Mouse (Mus musculus) olfactory bulb, adult 2 months (tissue): ENCODE results near the gene Eps8l1. TPM values are rescaled to one million over a fixed set of nuclear protein-coding genes. Genes with fewer than 3 reads are reported as not detected.
"Not testable (repeated sequence)": the region's sequence is repeated elsewhere in the genome, so short reads cannot be mapped to it uniquely, and the experiment has no call there.

Experiments used
- H3K27ac ChIP-seq: fragments of 200-500 bp; 2 replicates; pipeline ENCODE4 v1.5.1; 2012; ENCODE audit warnings: low read depth, low read length; ENCODE audit not compliant: insufficient read depth
- H3K4me1 ChIP-seq: fragments of 200-500 bp; 2 replicates; pipeline ENCODE4 v1.6.1; 2012; ENCODE audit warnings: low read length; ENCODE audit not compliant: control insufficient read depth, insufficient read depth
- H3K4me3 ChIP-seq: fragments of 200-500 bp; 2 replicates; pipeline ENCODE4 v1.5.1; 2012; ENCODE audit warnings: mild to moderate bottlenecking, low read depth, low read length, moderate library complexity; ENCODE audit not compliant: insufficient read depth
- CTCF ChIP-seq: fragments of 200-500 bp; IDR thresholded peaks from 2 replicates; pipeline ENCODE4 v1.5.1; 2012; ENCODE audit warnings: low read depth, mild to moderate bottlenecking, low read length, moderate library complexity; ENCODE audit not compliant: insufficient read depth
- POLR2A ChIP-seq: fragments of 200-500 bp; IDR thresholded peaks from 2 replicates; pipeline ENCODE4 v1.6.1; 2012; ENCODE audit warnings: mild to moderate bottlenecking, low read depth, low read length, moderate library complexity; ENCODE audit not compliant: insufficient read depth
- WGBS: fragments of 180-500 bp; shearing (Covaris S2); methylation state at CpG from one replicate; pipeline ENCODE4 v1.1.7; 2018; 5-methylcytosine and 5-hydroxymethylcytosine counted together
- polyA plus RNA-seq: library from polyadenylated mRNA; stranded (reverse); fragments of >200 nt; gene quantifications from 2 replicates; pipeline ENCODE4 v1.2.4, GENCODE M21; 2012; ENCODE audit warnings: low replicate concordance; ENCODE audit not compliant: missing spikeins, insufficient read depth, insufficient read length

Eps8l1 gene
- polyA plus RNA-seq, 1 experiment, result not detected

GRCm38 (mm10) chr7:4513829-4514712 is 53.6 kb downstream of the Eps8l1 start:
- no peak overlapping the region for H3K4me3 ChIP-seq
- peaks cover 11% of the 10 kb centered on the region for H3K4me1 ChIP-seq
- WGBS, result 61% methylated on average over 6 of the region's 6 CpGs
- no peak for TF ChIP-seq POLR2A
- no peak for TF ChIP-seq CTCF
- H3K27ac ChIP-seq, result no peak overlapping the region

- TF ChIP-seq POLR2A (no peak), CTCF (no peak)
- Histone ChIP-seq H3K27ac (no peak overlapping the region), H3K4me3 (no peak overlapping the region), H3K4me1 (peaks cover 13% of the 10 kb centered on the region)
- 67% methylated on average over 6 of the region's 6 CpGs for WGBS
Observed at GRCm38 (mm10) chr7:4515853-4516252, 55.4 kb downstream of the Eps8l1 start.

- Histone ChIP-seq H3K27ac (no peak within 1 kb of the TSS), H3K4me1 (peaks cover 17% of the 10 kb centered on the region), H3K4me3 (no peak within 1 kb of the TSS)
- TF ChIP-seq POLR2A, result no peak
- TF ChIP-seq CTCF, result no peak
- WGBS, result 39% methylated on average over 4 of the region's 4 CpGs
Observed at GRCm38 (mm10) chr7:4516332-4517050, 56.0 kb downstream of the Eps8l1 start, which contains the start of gene Tnnt1. Tnnt1 (minus strand) TSS chr7:4516382.

DNA sequence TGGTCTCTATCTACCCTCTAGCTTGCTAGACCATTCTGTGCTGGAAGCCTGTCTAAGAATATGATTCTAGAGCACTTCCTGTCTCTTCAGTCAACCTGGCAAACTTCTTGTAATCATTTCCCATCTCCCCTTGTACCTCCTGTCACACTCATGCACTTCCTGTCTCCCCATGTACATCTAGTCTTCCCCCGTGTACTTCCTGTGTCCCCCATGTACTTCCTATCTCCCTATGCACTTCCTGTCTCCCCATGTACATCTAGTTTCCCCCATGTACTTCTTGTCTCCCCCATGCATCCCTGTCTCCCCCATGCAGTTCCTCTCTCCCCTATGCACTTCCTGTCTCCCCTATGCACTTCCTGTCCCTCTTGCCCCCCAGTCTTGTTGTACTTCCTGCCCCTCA is 58.0 kb downstream of the Eps8l1 start:
- no peak overlapping the region for H3K27ac ChIP-seq
- 74% methylated on average over 1 of the region's 1 CpGs for WGBS
- H3K4me3 ChIP-seq, result no peak overlapping the region
- TF ChIP-seq CTCF, result no peak
- peaks cover 19% of the 10 kb centered on the region for H3K4me1 ChIP-seq

GRCm38 (mm10) chr7:4521231-4522003 is 60.9 kb downstream of the Eps8l1 start:
- 0 out of 2 replicates have a peak overlapping the region, but pooled peaks have one; percentile 10 for H3K4me3 ChIP-seq
- 44% methylated on average over 32 of the region's 32 CpGs for WGBS
- H3K27ac ChIP-seq, result no peak overlapping the region
- TF ChIP-seq POLR2A (no peak), CTCF (no peak)
- H3K4me1 ChIP-seq, result peaks cover 11% of the 10 kb centered on the region

GRCm38 (mm10) chr7:4522292-4522691 is 61.8 kb downstream of the Eps8l1 start:
- Histone ChIP-seq H3K4me3 (no peak overlapping the region), H3K27ac (no peak overlapping the region), H3K4me1 (peaks cover 13% of the 10 kb centered on the region)
- no peak for TF ChIP-seq POLR2A
- no peak for TF ChIP-seq CTCF
- WGBS, result 83% methylated on average over 6 of the region's 6 CpGs

DNA sequence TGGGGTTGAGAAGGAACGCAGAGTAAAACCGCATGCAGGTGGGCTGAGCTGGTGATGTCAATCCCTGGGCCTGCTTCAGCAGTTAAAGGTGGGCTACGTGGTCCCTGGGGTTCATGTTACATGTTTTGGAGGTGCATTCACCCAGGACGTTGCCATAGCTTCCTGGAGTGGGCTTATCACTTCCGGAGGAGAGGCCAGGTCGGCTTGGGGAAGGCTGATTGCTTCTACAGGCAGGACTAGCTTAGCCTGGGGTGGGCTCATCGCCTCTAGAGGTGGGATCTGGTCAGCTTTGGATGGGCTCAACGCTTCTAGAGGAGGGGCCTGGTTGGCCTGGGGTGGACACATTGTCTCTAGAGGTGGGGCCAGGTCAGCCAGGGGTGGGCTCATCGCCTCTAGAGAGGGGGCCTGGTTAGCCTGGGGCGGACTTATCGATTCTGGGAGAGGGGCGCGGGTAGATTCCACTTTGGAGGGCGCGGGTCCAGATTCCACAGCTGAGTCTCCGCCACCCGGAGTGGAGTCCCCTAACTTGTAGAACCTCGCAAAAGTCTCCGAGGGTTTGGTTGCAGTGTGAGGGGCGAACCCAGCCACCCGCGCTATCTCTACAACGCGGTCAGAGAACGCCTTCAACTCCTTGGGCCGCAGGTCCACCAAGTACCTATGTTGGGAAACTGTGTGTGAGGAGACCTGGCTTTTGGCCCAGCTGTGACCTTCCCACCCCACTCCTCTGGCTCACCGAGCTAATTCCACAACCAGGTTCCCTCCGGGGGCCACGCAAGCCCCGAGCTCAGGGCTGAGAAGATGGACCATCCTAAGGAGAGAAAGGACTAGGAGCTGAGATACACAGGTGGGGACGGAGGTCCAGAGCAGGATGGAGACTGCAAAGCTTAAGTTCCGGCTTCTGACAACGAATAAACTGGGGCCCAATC is 63.0 kb downstream of the Eps8l1 start:
- no peak for TF ChIP-seq CTCF
- no peak for TF ChIP-seq POLR2A
- Histone ChIP-seq H3K4me1 (peaks cover 13% of the 10 kb centered on the region), H3K4me3 (no peak overlapping the region), H3K27ac (no peak overlapping the region)
- WGBS, result 92% methylated on average over 33 of the region's 33 CpGs

DNA sequence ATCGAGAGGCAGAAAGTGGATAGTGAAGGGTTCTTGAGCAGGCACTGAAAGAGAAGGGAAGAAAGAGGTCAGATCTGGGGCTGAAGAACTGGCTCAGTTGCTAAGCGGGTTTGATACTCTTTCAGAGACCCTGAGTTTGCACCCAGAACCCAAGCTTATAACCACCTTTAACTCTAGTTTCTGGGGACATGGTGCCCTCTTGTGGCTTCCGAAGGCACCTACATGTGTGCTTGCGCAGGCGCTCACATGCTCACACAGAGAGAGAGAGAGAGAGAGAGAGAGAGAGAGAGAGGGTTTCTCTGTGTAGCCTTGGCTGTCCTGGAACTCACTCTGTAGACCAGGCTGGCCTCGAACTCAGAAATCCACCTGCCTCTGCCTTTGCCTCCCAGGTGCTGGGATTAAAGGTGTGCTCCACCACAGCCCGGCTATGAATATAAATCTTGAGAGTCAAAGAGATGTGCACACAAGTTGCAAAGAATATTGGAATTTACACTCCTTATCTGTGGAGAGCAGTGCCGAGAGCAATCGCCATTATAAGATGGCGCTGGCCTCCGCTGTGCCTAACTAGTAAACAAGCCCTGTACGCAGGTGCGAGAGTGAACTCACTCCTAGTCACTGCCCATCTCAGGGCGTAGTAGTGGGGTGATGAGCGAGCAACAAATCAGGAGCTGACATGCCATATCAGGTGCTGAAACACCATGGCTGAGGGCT is 63.9 kb downstream of the Eps8l1 start, which contains the start of gene Tnni3:
TSS of gene Tnni3 (minus strand) at position 18 of the 711 bp plus-strand sequence.
- H3K27ac ChIP-seq, H3K4me3 ChIP-seq: not testable (repeated sequence)
- peaks cover 13% of the 10 kb centered on the region for H3K4me1 ChIP-seq
- 67% methylated on average over 15 of the region's 15 CpGs for WGBS
- TF ChIP-seq CTCF, result peak; percentile 19; the same call in 1 of the 2 replicates
